Mouse (Mus musculus): ENCODE results near the gene Fam151a.
"Not testable (repeated sequence)": the region's sequence is repeated elsewhere in the genome, so short reads cannot be mapped to it uniquely, and the experiment has no call there.

Gene Fam151a

GRCm38 (mm10) chr4:106733636-106734035 is at the start of gene Fam151a:
Gene Fam151a, plus strand, starts transcription at chr4:106733889.
- peak; percentile 72 to 76 for DNase-seq

DNA sequence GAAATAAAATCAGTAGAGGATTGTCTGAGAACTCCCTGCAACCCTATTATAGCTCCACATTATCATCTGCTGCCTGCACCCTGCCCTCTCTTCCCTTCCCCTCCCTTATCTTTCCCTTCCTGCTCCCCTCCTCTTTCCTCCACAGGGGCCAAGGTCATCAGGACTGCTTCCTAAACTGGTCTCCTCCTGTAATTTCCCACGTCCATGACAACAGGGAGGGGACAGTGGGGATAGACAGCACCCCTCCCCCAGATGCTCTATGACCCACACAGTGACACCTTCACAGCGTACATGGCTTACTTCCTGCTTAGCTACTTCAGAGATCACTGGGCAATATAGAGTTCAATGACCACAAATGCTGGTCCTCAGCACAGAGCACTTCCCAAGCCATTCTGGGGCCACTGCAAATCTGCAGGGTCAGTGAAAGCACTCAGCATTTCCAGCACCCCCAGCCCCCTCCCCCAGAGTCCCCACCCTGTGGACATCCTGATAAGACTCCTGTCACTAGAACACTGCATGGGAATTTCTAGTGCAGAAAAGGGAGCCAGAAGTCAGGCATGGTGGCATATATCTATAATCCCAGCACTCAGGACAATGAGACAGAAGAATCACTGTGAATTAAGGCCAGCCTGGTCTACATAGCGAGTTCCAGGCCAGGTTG is 44.9 kb upstream of the Fam151a start:
- DNase-seq: no peak

GRCm38 (mm10) chr4:106693841-106694430 is 39.8 kb upstream of the Fam151a start:
- DNase-seq: no peak

DNA sequence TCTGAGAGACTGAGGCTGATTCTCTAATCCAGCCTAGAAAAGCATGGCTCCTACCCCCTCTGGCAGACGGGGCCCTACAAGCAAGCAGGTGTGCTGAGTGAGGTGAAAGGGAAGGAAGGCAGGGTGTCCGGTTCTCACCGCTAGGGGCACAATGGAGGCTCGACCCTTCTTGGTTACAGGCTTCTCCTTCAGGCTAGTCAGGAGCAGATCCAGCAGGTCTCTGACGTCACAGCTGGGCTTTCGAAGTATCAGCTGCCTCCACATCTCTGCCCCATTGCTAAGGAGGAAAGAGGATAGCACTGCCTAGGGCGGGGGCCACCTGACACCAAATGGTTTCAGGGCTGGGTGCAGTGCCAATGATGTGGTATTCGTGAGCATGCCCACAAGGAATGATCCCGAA is 33.7 kb upstream of the Fam151a start:
- DNase-seq: peak; percentile 42 to 70

DNA sequence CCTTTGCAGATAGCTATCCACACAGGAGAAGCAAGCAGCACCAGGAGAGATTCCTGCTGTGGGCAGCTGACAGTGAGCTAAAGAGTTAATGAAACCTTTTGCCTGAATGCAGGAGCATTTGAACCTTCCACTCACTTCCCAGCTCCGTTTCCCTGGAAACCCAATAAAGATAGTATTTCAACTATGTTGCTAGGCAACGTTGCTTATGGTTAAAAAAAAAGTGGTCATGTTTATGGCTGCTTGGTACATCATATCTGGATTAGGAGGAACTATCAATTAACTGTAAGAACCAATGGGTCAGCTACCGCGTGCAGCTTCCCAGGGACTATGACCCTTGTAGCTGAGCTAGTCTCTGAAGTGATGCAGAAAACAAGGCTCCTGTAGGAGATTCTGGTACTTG is 32.9 kb upstream of the Fam151a start:
- DNase-seq: no peak

- no peak for DNase-seq
These were observed 29.7 kb upstream of the Fam151a start for GRCm38 (mm10) chr4:106703956-106704355.

- DNase-seq: peak; percentile 53 to 59
These were observed 29.3 kb upstream of the Fam151a start for GRCm38 (mm10) chr4:106704416-106704815.

DNA sequence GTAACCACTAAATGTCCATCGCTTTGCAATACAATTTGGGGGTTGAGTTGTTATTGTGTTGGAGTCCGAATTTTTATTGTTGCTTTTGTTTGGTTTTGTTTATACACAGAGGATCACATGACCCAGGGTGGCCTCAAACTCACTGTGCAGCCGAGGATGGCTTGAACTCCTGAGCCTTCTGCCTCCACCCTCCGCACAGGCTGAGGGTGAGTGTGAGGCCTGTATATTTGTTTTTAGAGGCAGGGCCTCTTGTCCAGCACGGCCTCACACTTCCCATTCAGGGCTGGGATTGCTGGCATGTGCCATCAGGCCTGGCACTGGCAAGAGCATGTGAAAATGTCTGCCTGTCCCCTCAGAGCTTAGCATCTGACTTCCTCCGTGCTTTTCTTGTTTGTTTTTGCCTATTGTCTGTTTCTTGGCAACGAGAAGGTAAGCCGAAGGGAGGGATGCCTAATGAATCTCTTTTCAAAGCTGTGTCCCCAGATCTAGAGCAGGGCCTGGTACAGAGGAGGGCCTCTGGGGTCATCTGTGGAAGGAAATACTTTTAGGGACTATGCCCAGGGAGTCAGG is 28.5 kb upstream of the Fam151a start:
- DNase-seq: no peak

GRCm38 (mm10) chr4:106707957-106708356 is 25.7 kb upstream of the Fam151a start:
- no peak for DNase-seq

DNA sequence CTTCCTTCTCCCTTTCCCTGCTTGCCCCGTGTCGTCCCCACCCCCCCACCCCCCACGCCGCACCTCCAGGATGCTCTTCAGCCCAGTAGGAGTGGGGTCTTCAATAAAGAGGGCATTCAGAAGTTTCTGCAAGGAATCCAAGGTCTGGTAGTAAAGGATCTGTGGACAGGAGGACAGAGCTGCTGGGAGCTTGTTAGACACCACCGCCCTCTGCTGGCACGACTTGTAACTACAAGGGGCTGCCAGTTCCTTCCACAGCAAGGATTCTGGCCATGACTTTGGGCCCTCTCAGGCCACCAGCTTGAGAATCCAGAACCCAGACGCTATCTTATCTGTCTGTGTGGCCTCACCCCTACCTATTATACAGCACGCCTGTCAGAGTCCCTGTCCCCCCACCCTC is 25.3 kb upstream of the Fam151a start:
- DNase-seq: peak; percentile 69 to 91

DNA sequence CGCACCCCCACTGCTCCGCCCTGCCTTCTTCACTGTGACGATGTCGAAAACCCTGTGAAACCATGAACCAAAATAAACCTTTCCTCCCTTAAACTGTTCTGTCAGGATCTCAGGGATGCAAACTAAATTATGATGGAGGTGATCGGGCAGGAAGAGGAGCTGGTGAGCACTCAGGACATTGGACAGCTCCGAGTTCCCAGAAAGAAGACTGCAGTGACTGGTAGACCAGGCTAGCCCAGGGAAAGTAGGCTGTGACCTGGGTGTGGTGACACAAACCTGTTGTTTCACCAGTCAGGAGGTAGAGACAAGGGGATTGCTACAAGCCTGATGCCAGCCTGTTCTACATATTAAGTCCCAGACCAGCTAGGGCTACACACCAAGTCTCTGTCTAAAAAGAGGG is 20.1 kb upstream of the Fam151a start:
- no peak for DNase-seq

DNA sequence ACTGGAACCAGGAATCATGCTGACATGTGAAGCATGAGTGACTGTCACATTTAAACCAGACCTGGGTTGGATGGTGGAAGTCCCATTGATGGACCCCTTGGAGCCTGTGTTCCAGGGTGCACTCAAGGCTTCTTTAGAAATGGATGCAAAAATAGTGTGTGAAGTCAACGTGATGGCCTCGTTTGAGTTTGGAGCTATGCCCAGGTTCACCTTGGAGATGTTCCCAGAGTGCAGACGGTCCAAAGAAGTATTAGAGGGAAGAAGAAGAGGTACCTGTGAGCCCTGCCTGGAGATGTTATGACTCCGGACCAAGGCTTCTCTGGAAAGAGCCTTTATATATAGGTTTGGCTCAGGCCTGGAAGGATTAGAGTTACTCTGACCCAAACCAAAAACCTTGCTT is 13.1 kb upstream of the Fam151a start:
- peak; percentile 49 to 65 for DNase-seq

DNA sequence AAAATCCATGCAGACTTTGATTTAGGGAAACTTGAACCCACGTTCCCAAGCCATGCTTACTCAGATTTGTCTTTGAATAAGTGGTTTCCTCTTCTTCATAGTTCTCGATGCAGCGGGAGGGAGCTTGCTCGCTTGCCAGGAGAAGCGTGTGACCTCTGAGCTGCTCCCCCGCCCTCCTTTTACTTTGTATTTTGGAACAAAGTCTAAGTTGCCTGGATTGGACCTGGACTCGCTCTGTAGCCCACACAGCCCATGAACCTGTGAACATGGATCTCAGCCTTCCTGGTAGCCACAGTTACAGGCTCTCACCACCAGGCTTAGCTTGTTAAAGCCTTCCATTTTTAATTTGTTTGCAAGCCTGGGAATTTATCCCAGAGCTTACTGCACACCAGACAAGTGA is 2.9 kb upstream of the Fam151a start, which contains the start of gene Mroh7:
TSS of gene Mroh7 (minus strand) at position 112 of the 400 bp plus-strand sequence.
- peak; percentile 79 to 90 for DNase-seq

- DNase-seq: not testable (repeated sequence)
These were observed 3.2 kb downstream of the Fam151a start for GRCm38 (mm10) chr4:106736884-106737283.

- DNase-seq: peak in 1 of 2 experiments; percentile 61
These were observed 4.2 kb downstream of the Fam151a start for GRCm38 (mm10) chr4:106737904-106738303.

DNA sequence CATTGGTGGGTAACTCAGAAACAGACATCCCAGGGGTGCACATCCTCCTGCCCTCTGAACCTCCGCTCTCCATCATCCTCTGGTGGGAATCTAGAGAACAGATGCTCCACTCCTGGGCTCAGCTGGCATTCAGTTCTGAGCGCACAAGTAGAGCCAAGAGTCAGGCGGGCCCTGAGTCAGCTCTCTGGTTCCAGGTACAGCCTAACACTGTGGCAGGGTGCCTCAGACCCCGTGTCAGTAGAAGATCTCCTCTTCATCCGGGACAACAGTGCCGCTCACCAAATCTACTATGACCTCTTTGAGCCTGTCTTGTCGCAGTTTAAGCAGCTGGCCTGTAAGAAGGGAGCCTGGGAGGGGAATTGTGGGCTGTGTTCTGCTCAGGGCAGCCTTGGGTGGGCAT is 12.2 kb downstream of the Fam151a start:
- DNase-seq: no peak

GRCm38 (mm10) chr4:106747001-106747580 is 13.4 kb downstream of the Fam151a start:
- DNase-seq: no peak

DNA sequence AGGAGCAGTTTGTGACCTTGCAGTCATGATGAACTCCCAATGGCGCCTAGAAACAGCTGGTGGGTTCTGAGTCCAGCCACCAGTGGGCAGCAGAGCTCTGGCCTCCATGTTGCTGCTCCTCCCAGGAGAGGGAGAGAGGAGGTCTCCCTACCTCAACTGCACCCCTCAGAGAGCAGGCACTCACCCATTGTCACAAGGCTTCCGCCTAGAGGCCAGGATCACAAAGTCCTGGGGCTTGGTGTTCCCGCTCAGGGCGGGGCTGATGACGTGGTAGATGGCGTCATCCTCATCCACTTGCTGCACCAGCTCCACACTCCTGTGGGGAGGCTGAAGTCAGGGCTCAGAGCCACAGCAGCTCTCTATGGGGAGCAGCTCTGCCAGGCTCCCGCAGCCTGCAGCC is 16.0 kb downstream of the Fam151a start:
- DNase-seq: peak; percentile 51 to 75

DNA sequence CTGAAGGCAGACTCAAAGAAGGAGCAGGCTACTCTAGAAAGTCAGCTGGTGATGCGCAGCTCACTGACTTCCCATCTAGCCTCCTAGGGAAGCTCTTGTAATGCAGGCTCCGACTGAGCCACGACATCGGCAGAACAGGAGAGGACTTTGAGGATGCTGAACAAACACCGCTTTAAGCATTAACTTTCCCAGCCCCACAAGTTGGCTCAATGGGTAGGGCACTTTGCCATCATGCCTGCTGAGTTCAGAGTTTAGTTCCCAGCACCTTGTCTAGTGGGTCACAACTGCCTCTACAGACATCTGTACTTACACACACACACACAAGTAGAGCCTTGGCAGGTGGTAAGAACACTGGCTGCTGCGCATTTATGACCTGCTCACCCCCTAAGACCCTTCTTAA is 18.0 kb downstream of the Fam151a start:
- no peak for DNase-seq

DNA sequence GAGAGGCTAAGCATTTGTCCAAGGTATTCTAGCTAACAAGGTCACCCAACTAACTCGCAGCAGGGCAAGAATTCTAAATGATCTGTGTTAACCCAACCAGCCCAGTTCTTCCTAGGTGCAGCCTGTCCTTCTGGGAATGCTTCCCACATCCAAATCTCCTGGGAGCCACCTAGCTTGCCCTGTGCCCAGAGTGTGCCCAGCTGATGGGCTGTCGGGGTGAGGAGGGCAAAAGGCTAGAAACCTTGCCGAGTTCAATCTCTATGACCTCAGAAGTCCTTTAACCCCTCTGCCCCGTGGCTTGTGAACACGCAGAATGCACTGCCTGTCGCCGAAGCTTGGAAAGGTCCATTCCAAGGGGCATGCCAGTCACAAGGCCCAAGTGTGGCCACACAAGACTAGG is 30.5 kb downstream of the Fam151a start:
- DNase-seq: peak; percentile 22 to 24

- DNase-seq: no peak
These were observed 35.6 kb downstream of the Fam151a start for GRCm38 (mm10) chr4:106769306-106769705.

DNA sequence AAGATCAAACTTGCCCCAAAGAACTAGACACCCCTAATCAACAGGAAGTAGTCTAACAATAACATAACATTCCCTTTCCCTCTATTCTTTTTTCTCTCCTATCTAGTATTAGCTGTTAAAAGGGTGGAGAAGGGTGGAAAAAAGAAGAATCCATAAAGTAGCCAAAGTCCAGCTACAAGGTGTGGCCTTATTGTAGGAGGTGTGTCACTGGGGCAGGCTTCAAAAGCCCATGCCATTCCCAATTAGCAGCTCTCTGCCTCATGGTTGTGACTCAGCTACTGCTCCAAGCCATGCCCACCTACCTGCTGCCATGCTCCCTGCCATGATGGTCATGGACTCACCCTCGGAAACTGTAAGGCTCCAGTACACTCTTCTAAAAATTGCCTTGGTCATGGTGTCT is 38.9 kb downstream of the Fam151a start:
- no peak for DNase-seq

GRCm38 (mm10) chr4:106775767-106776166 is 42.1 kb downstream of the Fam151a start:
- not testable (repeated sequence) for DNase-seq

DNA sequence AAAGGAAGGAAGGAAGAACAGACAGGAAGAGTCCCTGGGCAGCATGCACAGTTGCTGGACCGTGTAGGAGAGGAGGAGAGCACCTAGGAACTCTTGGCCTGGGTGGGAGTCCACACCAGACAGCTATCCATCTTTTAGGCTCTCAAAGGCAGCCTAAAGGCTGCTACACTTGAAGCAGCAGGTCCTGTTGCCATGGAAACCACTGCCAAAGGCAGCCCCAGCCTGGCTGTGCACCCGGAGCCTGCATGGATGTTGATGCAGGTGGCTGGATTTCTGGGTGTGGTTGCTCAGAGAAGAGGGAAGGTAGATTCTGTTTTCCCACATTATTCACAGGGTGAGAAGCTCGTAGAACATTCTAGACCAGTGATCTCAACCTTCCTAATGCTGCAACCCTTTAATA is 43.3 kb downstream of the Fam151a start:
- DNase-seq: no peak
